ENCODE assay signal across 17 mouse cellular contexts in genomic region chr14:10345905-10346304, GRCm38 (mm10).
"Had no signal": no experiment of that assay in that cellular context is flagged by ENCODE, and none has a peak within 500 bp of the region (broad histone marks: within the 10 kb centered on the region; RNA-seq: fewer than 3 reads in every experiment).

No protein-coding gene starts in this region.

- ATAC-seq: hindbrain, postnatal 0 days; intestine, embryonic 16.5 days; liver, embryonic 12.5 days had no signal

- DNase-seq: gastrocnemius, postnatal 14 days; gastrocnemius, postnatal 36 days; heart, adult 11 months; heart, adult 2 months; heart, postnatal 14 days; heart, postnatal 36 days; kidney, adult 11 months; kidney, adult 2 months; kidney, adult 9 months; kidney, postnatal 14 days; kidney, postnatal 36 days; layer of hippocampus, adult 9-11 months; layer of hippocampus, postnatal 36 days; left cerebral cortex, postnatal 4 days had no signal
